Mouse (Mus musculus) C2C12 (cell line): ENCODE results near the gene Cstl1. TPM values are rescaled to one million over a fixed set of nuclear protein-coding genes. Genes with fewer than 3 reads are reported as not detected.

Source experiments
- H3K27me3 ChIP-seq: one replicate; pipeline ENCODE4 v1.6.1; 2011; ENCODE audit not compliant: control insufficient read depth, insufficient read depth, insufficient read length
- H3K36me3 ChIP-seq: one replicate; pipeline ENCODE4 v1.6.1; 2011; ENCODE audit not compliant: control insufficient read depth, insufficient read depth
- H3K4me3 ChIP-seq: one replicate; pipeline ENCODE4 v1.5.1; 2011; ENCODE audit warnings: mild to moderate bottlenecking, control low read depth; ENCODE audit not compliant: poor library complexity, insufficient read depth, severe bottlenecking
- H3K79me2 ChIP-seq: one replicate; pipeline ENCODE4 v1.6.1; 2011; ENCODE audit not compliant: control insufficient read depth, insufficient read depth
- H3K79me3 ChIP-seq: one replicate; pipeline ENCODE4 v1.6.1; 2011; ENCODE audit warnings: low read depth, control low read depth
- H3ac ChIP-seq: one replicate; pipeline ENCODE3; 2011; ENCODE audit warnings: low read depth; ENCODE audit not compliant: control insufficient read depth, insufficient read length
- CEBPB ChIP-seq: IDR thresholded peaks from one replicate; pipeline ENCODE4 v1.6.1; 2011; ENCODE audit warnings: low read depth, mild to moderate bottlenecking, control low read depth, moderate library complexity
- CTCF ChIP-seq: IDR thresholded peaks from one replicate; pipeline ENCODE4 v1.5.1; 2011; ENCODE audit not compliant: control insufficient read depth, insufficient read depth, insufficient read length
- FOSL1 ChIP-seq: IDR thresholded peaks from one replicate; pipeline ENCODE4 v1.8.0; 2011; ENCODE audit warnings: mild to moderate bottlenecking, low read length; ENCODE audit not compliant: poor library complexity, insufficient read depth, severe bottlenecking
- MAX ChIP-seq: IDR thresholded peaks from one replicate; pipeline ENCODE4 v1.6.1; 2011; ENCODE audit warnings: mild to moderate bottlenecking, control low read depth
- MYOD1 ChIP-seq: IDR thresholded peaks from one replicate; pipeline ENCODE4 v1.6.1; 2011; ENCODE audit warnings: low read depth; ENCODE audit not compliant: control insufficient read depth, insufficient read length
- MYOG ChIP-seq: IDR thresholded peaks from one replicate; pipeline ENCODE4 v1.6.1; 2011; ENCODE audit not compliant: control insufficient read depth, insufficient read length; ENCODE audit errors: extremely low read depth
- USF1 ChIP-seq: IDR thresholded peaks from one replicate; pipeline ENCODE4 v1.6.1; 2011; ENCODE audit warnings: low read depth, mild to moderate bottlenecking, control low read depth, moderate library complexity
- polyA plus RNA-seq: library from polyadenylated mRNA; unstranded; fragments of >200 nt; fragmentation: generic; extraction: Trizol; gene quantifications from one replicate; pipeline ENCODE4 v1.2.1, GENCODE M21; 2012; ENCODE audit warnings: missing spikeins

Gene Cstl1
- polyA plus RNA-seq, 1 experiment = 0.12 TPM

DNA sequence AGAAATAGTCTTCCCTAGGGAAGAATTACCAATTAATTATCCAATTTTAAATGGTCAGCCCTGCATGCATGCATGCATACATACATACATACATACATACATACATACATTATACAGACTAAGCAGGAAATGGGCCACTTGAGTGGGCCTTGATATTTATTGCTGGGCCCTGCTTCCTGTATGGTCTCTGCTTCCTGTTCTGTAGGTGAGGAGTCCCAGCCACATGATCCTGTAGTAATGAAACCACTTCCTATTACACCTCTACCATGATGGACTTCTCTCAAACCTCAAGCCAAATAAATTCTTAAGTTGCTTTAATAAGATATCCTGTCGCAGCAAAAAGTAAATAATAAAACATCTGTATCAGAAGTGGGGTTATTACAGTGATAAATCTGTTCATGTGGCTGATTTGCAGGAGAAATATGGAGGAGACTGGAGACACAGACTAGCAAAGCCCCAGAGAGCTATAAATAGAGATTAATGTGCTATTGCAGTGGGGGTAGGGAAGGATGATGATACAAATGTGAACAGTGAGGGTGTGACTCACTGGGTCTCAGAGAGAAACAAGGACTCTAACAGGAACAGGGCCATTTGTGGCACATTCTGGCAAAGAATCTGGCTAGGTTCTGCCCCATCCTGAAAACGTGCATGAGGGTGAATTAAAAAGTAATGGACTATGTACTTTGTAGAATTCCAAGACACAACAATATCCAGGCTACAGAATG is 30.7 kb upstream of the Cstl1 start:
- Histone ChIP-seq H3K36me3 (no peaks in the 10 kb centered on the region), H3K4me3 (no peak overlapping the region), H3K79me2 (peaks cover 45% of the 10 kb centered on the region), H3K27me3 (no peaks in the 10 kb centered on the region), H3ac (no peak overlapping the region), H3K79me3 (peaks cover 8% of the 10 kb centered on the region)
- TF ChIP-seq FOSL1 (no peak), MAX (no peak), MYOD1 (no peak), CEBPB (no peak), USF1 (no peak), MYOG (no peak), CTCF (no peak)

DNA sequence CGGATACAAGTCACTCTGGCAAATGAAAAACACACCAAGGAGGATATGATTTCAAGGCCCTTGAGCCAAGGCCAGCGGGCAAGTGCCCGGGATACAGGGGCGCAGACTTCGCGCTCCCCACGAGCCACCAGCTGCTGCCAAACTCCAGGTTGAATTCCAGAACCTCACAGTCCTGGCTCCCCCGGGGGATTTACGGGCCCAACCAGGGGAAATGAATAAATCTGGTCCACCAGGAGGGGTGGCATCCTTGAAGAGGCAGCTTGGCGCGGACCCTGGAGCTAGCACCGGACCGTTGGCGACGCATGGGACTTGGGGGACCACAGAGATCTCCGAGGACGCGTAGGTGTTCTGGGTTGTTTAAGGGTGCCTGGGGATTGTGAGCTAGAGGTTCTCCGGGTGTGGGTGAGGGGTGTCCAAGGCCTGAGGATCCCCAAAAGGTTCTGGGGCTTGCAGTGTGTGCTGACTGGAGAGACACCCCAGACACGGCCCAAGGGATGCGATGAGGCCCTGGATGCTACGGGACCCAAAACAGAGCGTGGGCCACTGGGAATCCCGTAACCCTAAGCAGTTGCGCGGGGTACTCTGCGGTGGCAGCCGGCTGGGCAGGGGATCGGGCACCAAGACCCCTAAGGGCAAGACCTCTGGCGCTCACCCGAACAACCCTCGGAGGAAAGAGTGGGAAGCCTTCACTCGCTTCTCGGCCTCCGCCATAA is 18.4 kb upstream of the Cstl1 start:
- H3K79me3 ChIP-seq = peaks cover 2% of the 10 kb centered on the region
- peak overlapping the region; percentile 75 for H3ac ChIP-seq
- no peaks in the 10 kb centered on the region for H3K27me3 ChIP-seq
- no peaks in the 10 kb centered on the region for H3K36me3 ChIP-seq
- no peak for TF ChIP-seq MYOG
- no peak for TF ChIP-seq MYOD1
- TF ChIP-seq CTCF = no peak
- no peak for TF ChIP-seq CEBPB
- no peak for TF ChIP-seq FOSL1
- TF ChIP-seq MAX = no peak
- no peak for TF ChIP-seq USF1
- peak overlapping the region; percentile 85 for H3K4me3 ChIP-seq
- H3K79me2 ChIP-seq = no peaks in the 10 kb centered on the region

DNA sequence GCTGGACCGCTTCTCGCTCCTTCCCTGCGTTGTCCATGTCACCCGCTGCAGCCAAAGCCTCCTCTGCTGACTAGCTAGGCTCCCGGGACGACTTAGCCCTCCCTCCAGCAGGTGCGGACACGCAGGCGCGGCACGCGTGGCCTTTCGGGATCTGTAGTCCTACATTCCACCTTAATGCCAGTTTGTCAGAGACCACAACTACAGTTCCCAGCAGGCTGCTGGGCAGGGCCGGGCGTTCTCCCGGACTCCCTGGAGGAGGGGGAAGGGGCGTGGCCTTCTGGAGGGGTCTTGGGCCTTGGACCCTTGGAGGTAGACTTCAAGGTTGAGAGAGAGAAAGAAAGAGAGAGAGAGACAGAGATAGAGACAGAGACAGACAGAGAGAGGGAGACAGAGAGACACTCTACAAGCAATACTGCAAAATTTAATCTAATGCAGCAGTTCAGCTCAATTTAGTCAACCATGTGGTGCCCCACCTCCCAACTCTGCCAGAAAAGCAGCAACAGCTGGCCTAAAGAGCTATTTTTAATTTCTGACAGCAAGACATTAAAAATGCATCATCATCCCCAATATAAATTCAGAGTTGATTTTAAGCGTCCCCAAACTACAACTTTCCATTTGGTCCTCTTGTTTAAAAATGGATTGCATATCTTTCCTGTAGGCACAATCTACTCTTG is 17.7 kb upstream of the Cstl1 start, which contains the start of gene Napb:
Napb (minus strand) TSS at position 141 of the 674 bp plus-strand sequence.
- no peaks in the 10 kb centered on the region for H3K27me3 ChIP-seq
- no peaks in the 10 kb centered on the region for H3K36me3 ChIP-seq
- peak within 1 kb of the TSS; percentile 85 for H3K4me3 ChIP-seq
- peak; percentile 23 for TF ChIP-seq MYOD1
- TF ChIP-seq CTCF = no peak
- H3ac ChIP-seq = peak within 1 kb of the TSS; percentile 75
- H3K79me2 ChIP-seq = no peaks in the 10 kb centered on the region
- peaks cover 2% of the 10 kb centered on the region for H3K79me3 ChIP-seq

DNA sequence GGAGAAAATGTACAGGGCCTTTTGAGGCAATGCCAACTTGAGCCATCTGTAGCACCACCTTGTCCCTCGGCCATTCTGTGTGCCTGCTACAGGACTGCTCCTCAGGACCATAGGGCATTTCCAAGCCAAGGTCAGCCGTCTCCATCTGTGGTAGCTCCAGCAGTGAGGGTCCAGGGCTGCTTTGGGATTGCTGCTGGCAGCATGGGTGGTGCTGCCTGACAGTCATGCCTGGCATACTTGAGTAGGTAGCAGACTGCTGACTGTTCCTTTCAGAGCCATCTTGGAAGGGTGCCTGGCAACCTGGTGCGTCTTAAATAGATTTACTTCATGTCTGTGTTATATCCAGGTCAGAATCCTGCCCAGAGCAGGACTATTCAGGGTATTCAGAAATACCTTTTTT is 7.2 kb upstream of the Cstl1 start:
- H3K4me3 ChIP-seq = no peak overlapping the region
- H3ac ChIP-seq = no peak overlapping the region
- H3K27me3 ChIP-seq = no peaks in the 10 kb centered on the region
- no peak for TF ChIP-seq MAX
- TF ChIP-seq MYOD1 = no peak
- no peak for TF ChIP-seq MYOG
- no peak for TF ChIP-seq USF1
- TF ChIP-seq FOSL1 = no peak
- TF ChIP-seq CTCF = no peak
- no peak for TF ChIP-seq CEBPB
- no peaks in the 10 kb centered on the region for H3K36me3 ChIP-seq
- H3K79me3 ChIP-seq = no peaks in the 10 kb centered on the region
- no peaks in the 10 kb centered on the region for H3K79me2 ChIP-seq

DNA sequence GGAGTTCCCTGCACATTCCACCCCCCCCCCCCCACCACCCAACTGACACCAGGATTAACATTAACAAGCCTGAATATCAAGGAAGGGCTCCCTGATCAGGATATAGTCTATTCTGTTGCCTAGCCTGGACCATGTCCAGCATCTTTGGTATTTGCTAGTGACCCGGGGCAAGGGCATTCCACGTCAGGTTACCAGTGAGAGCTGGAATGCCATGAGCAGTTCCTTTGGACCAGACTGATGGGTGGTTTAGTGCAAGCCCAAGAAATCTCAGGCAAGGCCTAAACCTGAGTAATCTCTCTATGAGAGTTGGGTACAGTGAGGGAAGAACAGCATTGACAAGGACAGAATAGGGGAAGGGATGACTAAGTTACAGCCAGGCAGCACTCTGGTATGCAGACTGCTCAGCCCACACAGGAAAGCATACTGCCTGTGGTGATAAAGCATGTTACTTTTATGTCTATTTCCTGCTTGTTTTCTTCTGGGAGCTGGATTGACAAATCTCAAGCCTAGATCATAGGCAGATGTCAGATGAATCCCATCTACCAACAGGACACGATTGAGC is 6.2 kb upstream of the Cstl1 start:
- TF ChIP-seq USF1 (no peak), MAX (no peak), CEBPB (no peak), MYOD1 (no peak)
- Histone ChIP-seq H3K79me2 (no peaks in the 10 kb centered on the region), H3ac (no peak overlapping the region), H3K79me3 (no peaks in the 10 kb centered on the region), H3K4me3 (no peak overlapping the region), H3K27me3 (no peaks in the 10 kb centered on the region), H3K36me3 (no peaks in the 10 kb centered on the region)
